Mouse (Mus musculus): ENCODE measurements around the gene Sh3pxd2a.

Gene Sh3pxd2a

GRCm38 (mm10) chr19:47374916-47375573, 89.2 kb downstream of the Sh3pxd2a start:
- in situ Hi-C loops (cut with MboI, MseI) = loop anchor here (10.0 kb wide), 1 partner anchor 440 kb away; no protein-coding TSS in a partner anchor

GRCm38 (mm10) chr19:47374440-47374839, 89.8 kb downstream of the Sh3pxd2a start:
- in situ Hi-C loops (cut with MboI, MseI) = loop anchor here (10.0 kb wide), 1 partner anchor 440 kb away; no protein-coding TSS in a partner anchor

- in situ Hi-C loops (cut with MboI, MseI) = loop anchor here (10.0 kb wide), 1 partner anchor 443 kb away; no protein-coding TSS in a partner anchor
Observed at GRCm38 (mm10) chr19:47372044-47372443, 92.2 kb downstream of the Sh3pxd2a start.

GRCm38 (mm10) chr19:47371521-47371920, 92.7 kb downstream of the Sh3pxd2a start:
- in situ Hi-C loops (cut with MboI, MseI) = loop anchor here (10.0 kb wide), 1 partner anchor 443 kb away; no protein-coding TSS in a partner anchor

- in situ Hi-C loops (cut with MboI, MseI) = no loop called here
Observed at GRCm38 (mm10) chr19:47369008-47369407, 95.2 kb downstream of the Sh3pxd2a start.

- in situ Hi-C loops (cut with MboI, MseI) = no loop called here
Observed at GRCm38 (mm10) chr19:47367271-47367879, 96.8 kb downstream of the Sh3pxd2a start.

GRCm38 (mm10) chr19:47366576-47366975, 97.6 kb downstream of the Sh3pxd2a start:
- in situ Hi-C loops (cut with MboI, MseI) = no loop called here

GRCm38 (mm10) chr19:47363086-47363668, 101.0 kb downstream of the Sh3pxd2a start:
- in situ Hi-C loops (cut with MboI, MseI) = no loop called here

- in situ Hi-C loops (cut with MboI, MseI) = no loop called here
Observed at GRCm38 (mm10) chr19:47360921-47361320, 103.3 kb downstream of the Sh3pxd2a start.

- in situ Hi-C loops (cut with MboI, MseI) = no loop called here
Observed at GRCm38 (mm10) chr19:47360017-47360416, 104.2 kb downstream of the Sh3pxd2a start.

GRCm38 (mm10) chr19:47359166-47359931, 104.9 kb downstream of the Sh3pxd2a start:
- in situ Hi-C loops (cut with MboI, MseI) = loop anchor here (5.0 to 10.0 kb wide), 2 partner anchors 128 to 465 kb away; no protein-coding TSS in a partner anchor

- in situ Hi-C loops (cut with MboI, MseI) = loop anchor here (5.0 to 10.0 kb wide), 2 partner anchors 130 to 468 kb away; no protein-coding TSS in a partner anchor
Observed at GRCm38 (mm10) chr19:47357297-47357696, 106.9 kb downstream of the Sh3pxd2a start.

- in situ Hi-C loops (cut with MboI, MseI) = loop anchor here (5.0 to 10.0 kb wide), 2 partner anchors 131 to 468 kb away; no protein-coding TSS in a partner anchor
Observed at GRCm38 (mm10) chr19:47356188-47356857, 107.9 kb downstream of the Sh3pxd2a start.

- in situ Hi-C loops (cut with MboI, MseI) = loop anchor here (10.0 kb wide), 1 partner anchor 470 kb away; no protein-coding TSS in a partner anchor
Observed at GRCm38 (mm10) chr19:47354456-47354855, 109.7 kb downstream of the Sh3pxd2a start.

GRCm38 (mm10) chr19:47349043-47349442, 115.2 kb downstream of the Sh3pxd2a start:
- in situ Hi-C loops (cut with MboI, MseI) = no loop called here

- in situ Hi-C loops (cut with MboI, MseI) = no loop called here
Observed at GRCm38 (mm10) chr19:47348395-47349016, 115.7 kb downstream of the Sh3pxd2a start.

GRCm38 (mm10) chr19:47347021-47347643, 117.1 kb downstream of the Sh3pxd2a start:
- in situ Hi-C loops (cut with MboI, MseI) = no loop called here

- in situ Hi-C loops (cut with MboI, MseI) = no loop called here
Observed at GRCm38 (mm10) chr19:47346606-47347005, 117.6 kb downstream of the Sh3pxd2a start.

GRCm38 (mm10) chr19:47345851-47346568, 118.2 kb downstream of the Sh3pxd2a start:
- in situ Hi-C loops (cut with MboI, MseI) = no loop called here

Measured in T-helper 1 cell (primary cell).